Comparison of ENCODE assay signal across 20 mouse cellular contexts in genomic region chr13:9993571-9993970, GRCm38 (mm10).
A peak's percentile ranks its signal among the peaks of the same experiment; 100 is the strongest.
DNase-seq lines count a peak whose midpoint lies in the region; ATAC-seq and TF ChIP-seq lines count a peak whose summit lies in the region.
"Had no signal": no experiment of that assay in that cellular context is flagged by ENCODE, and none has a peak within 500 bp of the region (broad histone marks: within the 10 kb centered on the region; RNA-seq: fewer than 3 reads in every experiment).

No protein-coding gene starts in this region.

- H3K4me3 ChIP-seq in layer of hippocampus, adult 2 months = no peak overlapping the region
- H3K4me3 ChIP-seq: embryonic facial prominence, embryonic 13.5 days; embryonic facial prominence, embryonic 15.5 days; erythroblast, embryonic 14.5 days; forebrain, embryonic 10.5 days; forebrain, embryonic 12.5 days; forebrain, embryonic 15.5 days had no signal

- H3K27ac ChIP-seq in layer of hippocampus, adult 2 months = peak overlapping the region; percentile 66
- H3K27ac ChIP-seq: embryonic facial prominence, embryonic 13.5 days; embryonic facial prominence, embryonic 15.5 days; forebrain, embryonic 10.5 days; forebrain, embryonic 12.5 days; forebrain, embryonic 15.5 days had no signal

- peak; percentile 29 to 53 for DNase-seq in cerebellum, postnatal 14 days
- DNase-seq in cerebellum, adult 9-11 months = no peak
- DNase-seq in frontal cortex, postnatal 14 days (ENCODE audit: low spot score in 2 of 2) = no peak
- DNase-seq in layer of hippocampus, adult 2 months (ENCODE audit: low spot score in 2 of 2) = no peak
- no peak for DNase-seq in layer of hippocampus, adult 8-10 months (ENCODE audit: low spot score in 2 of 2)
- DNase-seq: adrenal gland, adult 2 months; adrenal gland, postnatal 10 days; adrenal gland, postnatal 25 days; cerebellum, adult 11 months; cerebellum, adult 2 months; cerebellum, adult 9-10 months; cerebellum, postnatal 36 days; embryo, embryonic 11 days had no signal

- 0 out of 2 replicates have a peak, but pooled peaks have one; percentile 8 for ATAC-seq in frontal cortex, adult (ENCODE audit: low TSS enrichment)
- ATAC-seq: forebrain, embryonic 15.5 days had no signal

- peak; percentile 15 for TF ChIP-seq CTCF in layer of hippocampus, adult 2 months (conservative IDR thresholded peaks at IDR 0.05)

Comparison
In these comparisons a context has a peak if more than half of its experiments do, and no peak if none do; other contexts are left out.
1. DNase-seq: peak in cerebellum, postnatal 14 days (2 of 2); none in cerebellum, adult 9-11 months (single experiment), frontal cortex, postnatal 14 days (0 of 2), layer of hippocampus, adult 2 months (0 of 2) and layer of hippocampus, adult 8-10 months (0 of 2).